Mouse (Mus musculus) frontal cortex, postnatal 14 days (tissue): ENCODE results near the gene Olfr555.
"Not testable (repeated sequence)": the region's sequence is repeated elsewhere in the genome, so short reads cannot be mapped to it uniquely, and the experiment has no call there.

Source experiments
- DNase-seq, 2 experiments: peaks; one replicate each; pipeline ENCODE4 v3.0.0; 2022; ENCODE audit warnings: low spot score in 2 of 2

The Olfr555 gene

DNA sequence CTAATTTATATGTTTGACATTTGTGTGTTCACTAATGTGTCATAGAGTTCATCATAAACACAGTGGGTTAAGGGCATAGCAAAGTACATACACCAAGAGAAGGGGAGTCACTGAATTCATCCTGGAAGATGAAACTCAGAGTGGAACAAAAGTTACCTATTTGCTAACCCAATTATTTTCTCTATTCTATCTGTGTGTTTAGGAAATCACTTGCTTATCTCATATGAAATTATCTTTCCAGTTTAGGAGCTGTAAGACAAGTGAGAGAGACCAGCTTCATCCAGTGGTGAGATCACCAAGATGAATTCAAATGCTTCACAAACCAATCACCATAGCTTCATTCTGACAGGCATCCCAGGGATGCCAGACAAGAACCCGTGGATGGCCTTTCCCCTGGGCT is at the start of gene Olfr555:
Gene Olfr555, plus strand, starts transcription at position 301 of the 400 bp plus-strand sequence.
- no peak for DNase-seq

DNA sequence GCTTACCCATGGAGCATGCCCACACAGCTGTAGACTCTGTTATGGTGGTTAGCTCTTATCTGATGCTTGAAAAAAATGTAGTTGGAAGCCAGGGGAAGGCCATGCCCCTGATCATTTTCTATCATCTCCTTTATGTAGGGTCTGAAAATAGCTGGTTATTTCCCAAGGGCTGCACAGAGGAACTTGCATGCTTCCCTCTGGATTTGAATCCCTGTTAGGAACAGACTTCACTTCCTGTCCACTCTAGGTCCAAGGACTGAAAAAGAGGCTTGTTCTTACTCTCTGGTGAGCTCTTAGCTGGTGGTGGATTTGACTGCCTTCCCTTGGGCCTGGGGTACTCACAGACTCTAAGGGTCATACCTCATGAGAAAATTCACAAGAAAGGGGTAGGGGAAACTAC is 40.5 kb upstream of the Olfr555 start, which contains the start of gene Olfr553:
Gene Olfr553, minus strand, starts transcription at position 101 of the 400 bp plus-strand sequence.
- DNase-seq = no peak

DNA sequence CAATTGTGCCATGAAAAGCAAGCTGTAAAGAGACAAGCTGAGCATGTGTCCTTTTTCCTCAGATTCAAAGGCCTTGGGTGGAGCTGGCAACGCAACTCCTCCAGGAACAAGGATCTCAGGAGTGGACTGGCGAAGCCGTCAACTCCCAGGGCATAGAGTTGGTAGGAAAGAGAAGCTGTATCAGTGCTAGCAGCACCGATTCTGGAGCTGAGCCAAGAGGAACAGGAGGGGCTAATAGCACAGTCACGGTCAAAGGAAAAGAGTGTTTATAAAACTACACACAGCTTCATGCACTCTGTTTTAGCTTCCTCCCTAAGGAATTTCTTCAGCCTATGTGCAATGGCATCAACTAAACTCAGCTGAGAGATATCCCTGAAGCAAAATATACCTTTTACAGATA is 39.0 kb upstream of the Olfr555 start:
- no peak for DNase-seq

DNA sequence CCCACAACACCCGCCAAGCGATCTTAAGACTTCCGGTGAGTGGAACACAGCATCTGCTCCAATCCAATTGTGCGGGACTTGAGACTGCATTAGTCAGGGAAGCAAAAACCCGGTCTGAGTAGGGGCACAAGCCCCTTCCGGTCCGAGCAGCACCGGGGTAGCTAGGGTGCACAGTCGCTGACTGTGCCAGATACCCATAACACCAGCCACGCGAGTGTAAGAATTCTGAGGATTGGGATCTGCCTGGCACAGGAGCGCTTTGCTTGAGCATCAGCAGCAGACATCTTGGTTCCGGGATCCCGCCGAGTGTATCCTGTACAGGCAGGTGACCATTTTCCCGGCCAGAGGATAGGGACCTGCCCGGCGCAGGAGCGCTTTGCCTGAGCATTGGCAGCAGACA is 38.3 kb upstream of the Olfr555 start:
- not testable (repeated sequence) for DNase-seq

DNA sequence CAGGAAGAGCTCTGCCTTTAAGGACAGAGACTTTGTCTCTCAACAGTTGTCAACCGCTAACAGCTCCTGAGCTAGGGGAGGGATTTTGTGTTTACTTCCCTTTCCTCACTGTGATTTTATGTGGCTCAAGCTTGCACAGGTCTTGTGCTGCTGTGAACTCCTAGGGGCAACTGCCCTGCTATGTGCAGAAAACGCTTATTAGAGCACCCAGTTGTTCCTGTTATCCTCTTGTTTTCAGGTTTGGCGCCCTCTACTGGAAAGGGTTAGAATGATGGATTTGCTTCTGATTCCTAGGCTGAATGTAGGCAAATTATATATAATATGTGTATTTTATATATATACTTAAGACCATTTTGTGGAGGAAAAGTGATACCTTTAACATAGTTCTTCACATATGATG is 22.0 kb upstream of the Olfr555 start:
- no peak for DNase-seq

DNA sequence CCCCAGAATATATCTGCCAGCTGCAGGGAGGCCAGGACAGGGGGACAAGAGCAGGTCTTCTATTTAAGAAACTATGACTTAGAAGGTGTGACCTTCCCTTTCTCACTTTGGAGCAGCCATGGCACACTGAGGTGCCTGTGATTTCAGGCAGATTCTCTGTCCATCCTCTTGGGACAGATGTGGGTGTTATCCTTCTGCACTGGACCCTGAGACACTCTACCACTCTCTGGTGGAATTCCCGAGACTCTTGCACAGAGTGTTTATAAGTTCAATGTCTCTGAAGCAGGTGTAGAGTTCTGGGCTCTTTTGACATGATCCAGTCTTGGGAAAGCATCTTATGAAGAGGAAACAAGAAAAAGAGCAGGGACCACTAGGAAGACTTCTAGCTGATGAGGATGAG is 20.5 kb upstream of the Olfr555 start, which contains the start of gene Olfr554:
Gene Olfr554, plus strand, starts transcription at position 301 of the 400 bp plus-strand sequence.
- DNase-seq = no peak

DNA sequence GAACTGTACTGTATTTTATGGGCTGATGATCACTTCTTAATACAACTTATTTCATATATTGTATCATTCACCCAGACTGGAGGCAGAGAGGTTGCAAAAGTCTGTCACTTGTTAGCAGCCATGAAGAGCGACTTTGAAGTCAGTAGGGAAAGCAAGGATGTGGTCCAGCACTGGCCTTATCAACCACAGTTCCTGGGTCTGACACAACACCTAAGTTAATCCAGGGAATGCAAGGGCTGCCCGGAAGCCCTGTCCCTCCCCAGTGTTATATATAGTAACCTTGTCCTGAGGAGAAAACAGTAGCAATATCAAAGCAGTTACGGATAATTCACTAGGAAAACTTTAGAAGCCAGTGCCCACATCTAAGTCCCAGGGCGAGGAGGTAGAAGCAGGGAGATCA is 13.7 kb upstream of the Olfr555 start:
- not testable (repeated sequence) for DNase-seq

DNA sequence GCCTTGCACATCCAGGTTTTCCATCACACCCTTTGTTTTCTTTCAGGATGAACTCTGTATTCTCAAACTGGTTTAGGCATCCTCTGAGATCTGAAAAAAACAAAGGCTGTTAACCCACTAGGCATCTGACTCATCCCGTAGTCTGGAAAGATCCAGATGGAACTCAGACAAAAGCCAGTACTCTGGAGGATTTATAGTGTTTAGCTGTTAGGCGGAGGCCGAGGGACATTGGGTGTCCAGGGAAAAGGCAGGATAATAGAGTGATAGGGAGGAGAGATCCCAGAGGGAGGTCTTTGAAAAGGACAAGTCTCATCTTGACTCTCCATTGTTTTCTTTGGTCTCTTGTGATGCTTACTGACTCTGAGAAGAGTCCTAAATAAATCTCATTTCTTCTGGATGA is 6.0 kb downstream of the Olfr555 start, which contains the start of gene Olfr556:
Gene Olfr556, plus strand, starts transcription at position 301 of the 400 bp plus-strand sequence.
- DNase-seq = no peak

DNA sequence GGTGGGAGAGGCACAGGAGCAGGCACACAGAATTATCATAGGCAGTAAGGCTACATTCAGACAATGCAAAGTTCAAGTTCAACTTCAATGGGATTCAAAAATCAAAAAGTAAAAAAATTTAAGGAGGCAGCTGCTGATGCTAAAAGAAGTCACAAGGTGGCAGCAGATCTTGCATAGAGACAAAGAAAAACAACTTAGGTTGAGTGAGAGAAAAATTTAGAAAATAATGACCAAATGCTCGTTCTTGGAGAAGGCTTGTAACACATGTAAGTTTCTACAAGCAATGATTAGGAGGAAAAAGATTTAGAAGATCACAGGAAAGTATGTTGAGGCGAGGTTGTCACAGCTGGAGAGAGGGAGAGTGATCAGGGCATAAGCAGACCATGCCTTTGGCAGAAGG is 6.8 kb downstream of the Olfr555 start:
- DNase-seq = no peak

DNA sequence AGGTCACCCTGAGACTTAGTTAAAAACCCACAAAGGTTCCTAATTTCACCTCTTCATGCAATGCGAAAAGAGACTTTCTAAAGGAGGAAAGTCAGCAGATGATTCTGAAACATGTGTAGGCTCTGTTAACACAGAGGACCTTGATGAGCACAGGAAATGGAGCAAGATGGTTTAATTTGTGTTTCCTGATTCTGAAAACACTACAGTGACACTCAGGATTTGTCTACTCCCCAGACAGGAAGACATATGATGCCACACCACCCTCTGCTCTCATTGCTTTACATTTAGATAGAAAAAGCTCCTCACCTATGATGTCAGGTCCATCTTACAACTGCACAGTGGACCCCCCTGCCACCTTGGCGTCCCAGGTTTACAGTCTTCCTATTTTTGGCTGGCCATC is 17.6 kb downstream of the Olfr555 start:
- no peak for DNase-seq

DNA sequence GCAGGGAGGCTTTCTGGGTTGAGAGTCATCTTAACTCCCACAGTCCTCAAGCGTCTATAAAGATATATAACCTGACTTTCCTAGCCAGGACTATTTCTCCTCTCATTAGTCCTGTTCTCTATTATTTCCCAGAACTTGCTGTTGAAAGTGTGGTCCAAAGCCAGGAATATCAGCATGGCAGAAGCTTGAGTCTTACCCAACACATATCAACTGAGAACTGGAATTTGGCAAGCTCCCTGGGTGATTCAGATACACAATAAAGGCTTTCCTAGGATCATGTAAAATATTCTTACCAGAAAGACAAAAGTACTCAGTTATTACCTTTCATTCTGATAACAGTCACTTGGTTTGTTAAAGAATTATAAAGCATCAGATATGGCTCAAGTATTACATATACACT is 23.3 kb downstream of the Olfr555 start:
- DNase-seq = no peak

DNA sequence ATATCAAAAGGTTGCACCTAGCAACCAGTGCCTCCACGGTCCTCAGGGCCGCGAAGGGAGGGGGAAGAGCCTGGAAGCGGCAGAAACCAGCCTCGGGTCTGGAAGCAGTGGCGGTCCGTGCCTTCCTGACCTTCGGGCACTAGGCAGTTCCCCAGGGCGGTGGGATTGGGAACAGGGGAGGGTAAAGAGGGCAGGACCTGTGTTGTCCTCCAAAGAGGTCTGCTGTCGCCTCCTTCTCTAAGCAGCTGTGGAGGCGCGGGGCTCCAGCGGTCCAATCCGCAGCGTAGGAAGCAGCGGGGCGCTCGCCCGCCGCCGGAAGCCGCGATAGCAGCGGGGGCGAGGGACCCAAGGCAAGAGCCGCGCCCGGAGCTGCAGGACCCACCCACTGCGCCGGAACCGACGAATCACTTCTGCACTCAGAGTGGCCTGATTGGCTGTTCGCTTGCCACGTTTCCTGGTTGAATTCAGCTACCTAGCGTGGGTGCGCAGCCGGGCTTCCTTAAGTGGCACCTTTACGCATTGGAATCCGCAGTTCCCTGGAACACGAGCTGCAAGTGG is 28.4 kb downstream of the Olfr555 start, which contains the start of gene Trim68:
Gene Trim68, minus strand, starts transcription at position 384 of the 558 bp plus-strand sequence.
- peak; percentile 80 to 86 for DNase-seq

DNA sequence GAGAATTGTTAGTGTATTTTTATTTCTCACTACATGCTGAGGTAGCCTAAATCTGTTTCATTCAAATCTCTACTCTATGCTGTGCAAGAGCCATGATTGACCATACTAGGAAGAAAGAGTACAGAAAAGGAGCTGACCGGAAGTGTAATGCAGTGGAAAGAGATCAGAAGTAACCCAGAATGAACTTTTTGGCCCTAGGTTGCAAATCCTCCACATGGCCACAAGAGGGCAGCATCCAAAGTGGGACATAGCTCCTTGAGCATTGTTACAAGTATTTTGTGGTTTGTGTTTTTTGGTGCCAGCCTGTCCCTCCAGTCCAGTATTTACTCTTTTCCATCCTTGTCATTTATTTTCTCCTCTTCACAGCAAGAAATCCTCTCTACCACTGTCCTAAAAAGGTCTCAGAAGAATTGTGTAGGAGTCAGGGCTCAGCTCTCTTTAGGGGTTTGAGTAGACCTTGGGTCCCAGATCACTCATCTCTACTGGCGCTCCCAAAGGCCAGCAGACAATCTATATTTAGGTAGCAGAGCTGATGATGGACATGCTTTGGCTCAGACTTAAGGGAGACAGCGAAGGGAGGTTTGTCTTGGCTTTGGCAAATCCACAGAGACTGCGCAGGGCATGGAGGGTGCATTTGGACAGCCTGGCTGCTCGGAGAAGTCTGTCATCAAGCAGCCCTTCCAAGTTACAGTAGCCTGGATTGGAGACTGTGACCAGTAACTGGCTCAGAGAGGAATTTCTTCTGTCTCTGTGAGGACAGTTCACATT is 36.9 kb downstream of the Olfr555 start, which contains the start of gene Olfr557:
Gene Olfr557, plus strand, starts transcription at position 553 of the 768 bp plus-strand sequence.
- no peak for DNase-seq

DNA sequence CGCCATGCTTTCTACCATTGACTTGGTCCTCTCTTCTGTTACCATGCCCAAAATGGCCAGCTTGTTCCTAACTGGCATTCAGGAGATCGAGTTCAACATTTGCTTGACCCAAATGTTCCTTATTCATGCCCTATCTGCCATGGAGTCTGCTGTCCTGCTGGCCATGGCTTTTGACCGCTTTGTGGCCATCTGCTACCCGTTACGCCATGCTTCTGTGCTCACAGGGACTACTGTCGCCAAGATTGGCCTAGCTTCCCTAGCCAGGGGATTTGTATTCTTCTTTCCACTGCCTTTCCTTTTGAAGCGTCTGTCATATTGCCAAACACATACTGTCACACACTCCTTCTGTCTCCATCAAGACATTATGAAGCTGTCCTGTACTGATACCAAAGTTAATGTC is 39.8 kb downstream of the Olfr555 start:
- no peak for DNase-seq

DNA sequence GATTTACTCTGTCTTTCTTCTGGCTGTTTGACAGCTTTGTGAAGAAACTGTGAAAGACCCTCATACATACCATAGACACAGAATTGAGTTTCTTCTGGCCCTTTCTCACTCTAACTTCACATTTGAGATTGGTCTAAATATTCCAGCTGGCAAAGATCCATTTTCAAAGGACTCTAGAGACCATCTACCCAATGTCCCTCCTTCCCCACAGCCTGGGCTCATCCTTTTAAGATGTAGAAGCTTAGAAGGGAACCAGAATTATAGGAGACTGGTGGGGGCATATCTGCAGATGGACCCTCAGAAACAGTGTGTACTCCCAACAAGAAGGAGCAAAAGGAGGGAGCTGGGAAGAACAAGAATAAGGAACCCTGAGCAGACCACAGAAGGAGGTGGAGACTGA is 43.3 kb downstream of the Olfr555 start, which contains the start of gene Olfr558:
Gene Olfr558, plus strand, starts transcription at position 301 of the 400 bp plus-strand sequence.
- DNase-seq = no peak
